Mouse (Mus musculus) megakaryocyte, embryonic 14.5 days (primary cell): ENCODE results near the gene Lurap1.

Source experiments
- FLI1 ChIP-seq: IDR thresholded peaks from 2 replicates; pipeline ENCODE4 v1.6.1; 2012; ENCODE audit warnings: low read length, inconsistent platforms, mixed read lengths
- GATA1 ChIP-seq: IDR thresholded peaks from 3 replicates; pipeline ENCODE4 v1.6.1; 2012; ENCODE audit warnings: mixed read lengths, low read length, inconsistent platforms, borderline replicate concordance

DNA sequence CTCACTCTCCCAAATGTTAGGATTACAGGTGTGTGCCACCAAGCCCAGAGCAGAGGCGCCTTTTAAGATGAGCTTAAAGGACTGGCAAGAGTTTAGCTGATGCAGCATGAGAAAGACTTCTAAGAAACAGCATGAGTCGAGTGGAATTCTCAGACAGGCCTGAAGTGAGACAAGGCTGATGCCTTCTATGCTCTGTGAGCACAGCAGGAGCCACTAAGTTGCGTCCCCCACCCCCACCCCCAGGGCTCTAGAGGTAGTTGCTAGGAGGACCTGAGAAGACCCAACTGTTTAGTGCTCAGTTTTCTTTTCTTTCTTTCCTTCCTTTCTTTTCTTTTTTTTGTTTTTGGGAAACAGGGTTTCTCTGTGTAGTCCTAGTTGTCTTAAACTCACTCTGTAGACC is 30.9 kb upstream of the Lurap1 start:
- TF ChIP-seq GATA1 (no peak), FLI1 (no peak)
